In the genomic region with DNA sequence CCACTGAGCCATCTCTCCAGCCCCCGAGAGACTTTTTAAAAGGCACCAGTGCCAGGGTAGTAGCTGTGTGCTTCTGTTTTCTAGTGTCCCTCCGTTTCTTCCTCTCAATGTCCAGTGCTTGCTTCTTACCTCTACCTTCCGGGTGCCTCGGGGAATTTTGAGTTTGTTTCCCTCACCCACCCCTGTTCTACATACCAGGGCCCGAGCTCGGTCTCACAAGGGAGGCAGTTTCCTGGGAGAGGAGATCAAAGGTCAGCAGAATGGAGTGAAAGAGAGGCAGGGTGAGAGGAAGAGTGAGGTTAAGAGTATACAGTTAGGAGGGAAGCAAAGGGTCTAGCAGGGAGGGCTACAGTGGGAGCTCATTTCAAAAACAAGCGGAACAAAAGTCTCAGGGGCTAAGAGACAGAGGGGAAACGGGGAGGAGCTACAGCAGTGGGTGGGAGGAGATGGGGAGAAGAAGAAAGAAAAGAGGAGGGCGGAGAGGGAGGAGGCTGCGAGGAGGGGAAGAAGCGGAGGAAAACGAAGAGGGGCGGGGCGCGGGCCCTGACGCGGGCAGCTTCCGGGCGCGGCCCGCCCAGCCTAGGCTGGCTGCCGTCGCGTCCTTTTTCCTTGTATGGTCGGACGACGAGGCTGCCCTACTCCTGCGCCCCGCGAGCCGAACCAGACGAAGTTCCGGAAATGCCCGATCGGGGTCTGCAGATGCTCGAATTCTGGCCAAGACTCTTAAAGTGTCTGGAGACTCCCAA, we compare ENCODE assay signal across 8 mouse cellular contexts. TPM values are rescaled to one million over a fixed set of nuclear protein-coding genes. Genes with fewer than 3 reads are reported as not detected.
DNase-seq lines count a peak whose midpoint lies in the region; ATAC-seq lines count a peak whose summit lies in the region.

No protein-coding gene starts in this region.

- no peaks in the 10 kb centered on the region for H3K27me3 ChIP-seq in hindbrain, embryonic 11.5 days (ENCODE audit: control insufficient read depth, insufficient read depth, low read length)

- no peaks in the 10 kb centered on the region for H3K36me3 ChIP-seq in hindbrain, embryonic 11.5 days (ENCODE audit: control insufficient read depth, insufficient read depth, low read length)

- H3K4me3 ChIP-seq in hindbrain, embryonic 11.5 days (ENCODE audit: low read depth, low read length): peak overlapping the region; percentile 31

- H3K27ac ChIP-seq in hindbrain, embryonic 11.5 days (ENCODE audit: low read depth, low read length): peak overlapping the region; percentile 89

- peak; percentile 34 for ATAC-seq in hindbrain, embryonic 11.5 days (ENCODE audit: low FRiP score)

- peak overlapping the region; percentile 66 for H3K9ac ChIP-seq in hindbrain, embryonic 11.5 days (ENCODE audit: low read depth, low read length)

- no peaks in the 10 kb centered on the region; the same call in 1 of the 2 replicates for H3K4me1 ChIP-seq in hindbrain, embryonic 11.5 days (replicated peaks; ENCODE audit: control insufficient read depth, insufficient read depth, low read length)

- DNase-seq in NIH3T3 (ENCODE audit: low read depth): peak; percentile 98
- peak; percentile 59 for DNase-seq in cerebellum, adult 9-10 months
- peak; percentile 91 for DNase-seq in forelimb bud, embryonic 11.5 days (ENCODE audit: low read depth, low spot score)
- DNase-seq in hindbrain, embryonic 11.5 days (ENCODE audit: low spot score): peak; percentile 90
- peak; percentile 63 for DNase-seq in left cerebral cortex, adult 11 months (ENCODE audit: low spot score)
- peak; percentile 95 to 98 for DNase-seq in lung, postnatal 4 days
- DNase-seq in retina, postnatal 1 day: peak; percentile 93
- peak; percentile 97 for DNase-seq in thymus, postnatal 4 days

- WGBS in hindbrain, embryonic 11.5 days: 3% methylated on average over 35 of the region's 36 CpGs

- H3K9me3 ChIP-seq in hindbrain, embryonic 11.5 days (ENCODE audit: control insufficient read depth, low read length): no peaks in the 10 kb centered on the region

- H3K4me2 ChIP-seq in hindbrain, embryonic 11.5 days (replicated peaks; ENCODE audit: low read depth, low read length): peak overlapping the region; percentile 67

RNA-seq across cellular contexts. Expression of gene Plekhg2, which starts 3.0 kb away (rescaled TPM):
- polyA plus RNA-seq in hindbrain, embryonic 11.5 days (2014; fragmentation: Nextera tagmentation; extraction: Ambion mirVana): 39.5 and 48.0 TPM in 2 replicates

RNA-seq across cellular contexts. Expression of gene Zfp36, which starts 4.7 kb away (rescaled TPM):
- polyA plus RNA-seq in hindbrain, embryonic 11.5 days (2014; fragmentation: Nextera tagmentation; extraction: Ambion mirVana): 3.4 and 3.9 TPM in 2 replicates

RNA-seq across cellular contexts. Expression of gene Med29, which starts 17.2 kb away (rescaled TPM):
- 47.6 and 49.7 TPM in 2 replicates for polyA plus RNA-seq in hindbrain, embryonic 11.5 days (2014; fragmentation: Nextera tagmentation; extraction: Ambion mirVana)

RNA-seq across cellular contexts. Expression of gene Paf1, which starts 17.4 kb away (rescaled TPM):
- 77.6 and 79.9 TPM in 2 replicates for polyA plus RNA-seq in hindbrain, embryonic 11.5 days (2014; fragmentation: Nextera tagmentation; extraction: Ambion mirVana)

RNA-seq across cellular contexts. Expression of gene Rps16, which starts 24.9 kb away (rescaled TPM):
- polyA plus RNA-seq in hindbrain, embryonic 11.5 days (2014; fragmentation: Nextera tagmentation; extraction: Ambion mirVana): 746 and 776 TPM in 2 replicates

Comparison
In these comparisons a context has a peak if more than half of its experiments do, and no peak if none do; other contexts are left out.
1. Peak in every context shown above with its lines: DNase-seq, ATAC-seq, H3K4me3 ChIP-seq and H3K27ac ChIP-seq.